Mouse (Mus musculus): Measurements from ENCODE around the gene Phf21a. TPM values are rescaled to one million over a fixed set of nuclear protein-coding genes. Genes with fewer than 3 reads are reported as not detected.

Phf21a gene
- polyA plus RNA-seq, 1 experiment = 104 TPM

GRCm38 (mm10) chr2:92364086-92364485 is 271.2 kb downstream of the Phf21a start:
- no peak for DNase-seq (ENCODE audit: low read depth)
- no peak for TF ChIP-seq CTCF (IDR thresholded peaks at IDR 0.05; ENCODE audit: borderline replicate concordance, extremely low read depth, insufficient read depth, insufficient read length)
- no peak for TF ChIP-seq POLR2A (IDR thresholded peaks at IDR 0.05; ENCODE audit: borderline replicate concordance, extremely low read depth, insufficient read depth, insufficient read length, poor library complexity, severe bottlenecking)

DNA sequence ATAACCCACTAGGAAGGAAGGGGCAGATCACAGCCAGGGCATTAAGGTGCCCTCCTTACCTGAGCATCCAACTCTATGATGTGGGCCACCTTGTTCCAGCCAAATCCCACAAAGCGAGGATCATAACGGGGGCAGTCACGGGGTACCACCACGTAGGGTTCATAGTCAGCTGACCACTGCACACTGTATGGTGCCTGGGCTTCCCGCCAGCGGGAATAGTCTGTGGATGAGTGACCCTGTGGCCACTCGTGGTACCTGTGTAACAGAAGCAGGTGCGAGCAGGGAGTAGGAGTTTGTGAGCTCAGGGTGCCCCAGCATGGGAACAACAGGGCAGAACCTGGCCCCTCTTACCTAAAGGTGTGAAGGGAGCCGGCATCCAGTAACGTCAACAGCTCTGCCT is 272.7 kb downstream of the Phf21a start:
- no peak for DNase-seq (ENCODE audit: low read depth)
- TF ChIP-seq CTCF (IDR thresholded peaks at IDR 0.05; ENCODE audit: borderline replicate concordance, extremely low read depth, insufficient read depth, insufficient read length) = no peak

DNA sequence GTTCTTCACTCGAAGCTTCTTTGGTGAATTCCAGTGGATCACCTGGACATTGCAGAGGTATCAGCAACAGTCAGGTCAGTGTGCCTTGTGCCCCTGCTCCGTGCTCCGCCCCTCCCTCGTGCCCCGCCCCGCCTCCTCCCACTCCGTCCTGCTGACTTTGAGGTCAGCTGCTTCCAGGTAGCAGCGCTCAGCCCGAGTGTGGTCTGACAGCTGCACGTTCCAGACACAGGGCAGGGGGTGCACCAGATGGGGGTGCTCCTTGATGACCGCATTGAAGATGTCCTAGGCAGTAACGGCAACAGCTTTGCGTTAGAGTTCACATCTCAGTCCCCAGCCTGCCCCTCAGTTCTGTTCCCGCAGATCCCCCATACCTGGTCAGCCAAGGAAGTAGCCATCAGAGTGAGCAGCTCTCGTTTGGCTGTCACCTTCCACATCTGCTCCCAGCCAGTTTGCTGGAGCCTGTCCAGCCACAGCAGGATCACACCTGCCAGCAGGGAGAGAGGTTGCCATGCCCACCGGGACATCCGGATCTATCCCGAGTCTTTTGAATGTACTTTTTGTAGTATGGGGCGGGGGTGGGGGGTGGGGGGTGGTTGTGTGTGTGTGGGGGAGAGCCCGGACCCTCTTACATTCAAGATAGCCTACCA is 274.6 kb downstream of the Phf21a start:
- TF ChIP-seq POLR2A (IDR thresholded peaks at IDR 0.05; ENCODE audit: borderline replicate concordance, extremely low read depth, insufficient read depth, insufficient read length, poor library complexity, severe bottlenecking) (no peak), CTCF (IDR thresholded peaks at IDR 0.05; ENCODE audit: borderline replicate concordance, extremely low read depth, insufficient read depth, insufficient read length) (no peak)
- DNase-seq (ENCODE audit: low read depth) = no peak

- DNase-seq (ENCODE audit: low read depth) = peak; percentile 19
- TF ChIP-seq POLR2A (IDR thresholded peaks at IDR 0.05; ENCODE audit: borderline replicate concordance, extremely low read depth, insufficient read depth, insufficient read length, poor library complexity, severe bottlenecking) (no peak), CTCF (IDR thresholded peaks at IDR 0.05; ENCODE audit: borderline replicate concordance, extremely low read depth, insufficient read depth, insufficient read length) (no peak)
These were observed 277.5 kb downstream of the Phf21a start for GRCm38 (mm10) chr2:92370375-92370774.

DNA sequence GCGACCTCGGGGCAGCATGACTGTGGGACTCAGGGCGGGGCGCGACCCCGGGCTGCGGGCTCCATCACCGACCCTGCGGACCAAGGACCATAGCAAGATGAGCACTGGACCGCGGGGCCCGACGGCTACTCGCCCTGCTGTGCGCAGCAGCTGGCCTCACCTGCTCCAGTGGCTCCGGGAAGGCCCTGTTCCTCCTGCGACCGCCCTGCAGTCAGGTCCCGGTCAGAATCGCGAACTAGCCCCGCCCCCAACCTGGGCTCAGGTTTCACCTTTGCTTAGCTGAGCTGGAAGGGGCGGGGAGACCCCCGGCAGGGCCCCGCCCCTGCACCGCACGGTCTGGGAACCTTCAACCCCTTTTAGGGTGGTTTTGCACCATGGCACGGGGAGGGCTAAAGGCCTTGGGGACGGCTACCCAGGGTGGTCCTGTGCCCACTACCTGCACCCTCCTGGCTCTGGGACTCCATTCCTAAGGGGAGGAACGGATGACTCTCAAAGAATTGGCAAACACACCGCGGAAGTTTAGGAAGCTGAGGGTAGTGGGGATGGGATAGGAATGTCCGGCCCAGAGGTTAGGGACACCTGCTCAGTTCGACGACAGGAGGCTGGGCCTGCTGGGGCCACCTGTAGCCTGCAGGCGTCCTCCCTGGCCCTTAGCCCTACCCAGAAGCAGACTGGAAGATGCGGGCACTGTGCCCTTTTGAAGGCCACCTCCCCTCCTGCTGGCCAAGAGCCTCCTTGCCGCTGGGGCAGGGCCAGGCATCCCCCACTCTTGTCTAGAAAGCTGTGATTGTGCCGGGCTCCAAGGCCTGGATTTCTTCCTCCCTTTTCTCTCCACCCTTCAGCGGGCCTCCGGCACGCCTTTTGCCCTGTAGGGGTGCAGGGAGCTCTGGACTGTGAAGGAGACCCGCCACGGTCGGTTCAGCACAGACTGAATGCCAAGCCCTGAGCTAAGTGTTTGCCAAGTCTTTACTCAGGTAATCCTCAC is 278.2 kb downstream of the Phf21a start:
- peak; percentile 57 for DNase-seq (ENCODE audit: low read depth)
- TF ChIP-seq CTCF (IDR thresholded peaks at IDR 0.05; ENCODE audit: borderline replicate concordance, extremely low read depth, insufficient read depth, insufficient read length) = no peak
- no peak for TF ChIP-seq POLR2A (IDR thresholded peaks at IDR 0.05; ENCODE audit: borderline replicate concordance, extremely low read depth, insufficient read depth, insufficient read length, poor library complexity, severe bottlenecking)

GRCm38 (mm10) chr2:92371971-92372690 is 279.2 kb downstream of the Phf21a start:
- TF ChIP-seq CTCF (IDR thresholded peaks at IDR 0.05; ENCODE audit: borderline replicate concordance, extremely low read depth, insufficient read depth, insufficient read length) = no peak
- no peak for TF ChIP-seq POLR2A (IDR thresholded peaks at IDR 0.05; ENCODE audit: borderline replicate concordance, extremely low read depth, insufficient read depth, insufficient read length, poor library complexity, severe bottlenecking)
- peak; percentile 72 for DNase-seq (ENCODE audit: low read depth)

DNA sequence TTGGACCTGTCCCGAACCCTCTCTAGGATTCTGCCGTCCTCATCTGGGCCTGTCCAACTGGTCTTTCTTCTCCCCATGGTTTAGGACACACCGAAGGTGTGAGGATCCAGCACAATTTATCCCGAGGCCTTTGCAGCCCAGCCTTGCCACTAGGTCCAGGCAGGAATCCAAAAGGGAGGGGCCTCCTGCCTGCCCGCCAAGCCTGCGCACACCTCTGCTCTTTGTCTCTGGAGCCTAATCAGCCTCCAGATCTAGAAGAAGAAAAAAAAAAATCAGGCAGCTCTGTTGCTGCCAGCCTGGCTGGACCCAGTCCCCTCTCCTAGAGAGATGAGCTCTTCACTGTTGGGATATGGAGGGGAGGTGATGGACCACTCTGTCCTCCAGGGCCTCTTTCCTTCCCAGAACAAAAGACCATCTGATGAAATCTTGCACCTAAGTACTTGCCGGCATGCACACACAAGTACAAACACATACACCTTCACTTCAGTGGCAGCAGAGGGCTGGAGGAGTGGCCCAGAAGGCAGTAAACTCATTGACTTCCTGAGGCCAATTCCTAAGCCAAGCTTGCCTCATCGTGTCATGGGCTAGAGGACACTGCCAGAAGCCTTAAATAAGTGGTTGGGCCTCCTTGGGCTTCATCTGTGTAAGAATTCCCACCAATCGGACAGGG is 280.0 kb downstream of the Phf21a start:
- no peak for TF ChIP-seq POLR2A (IDR thresholded peaks at IDR 0.05; ENCODE audit: borderline replicate concordance, extremely low read depth, insufficient read depth, insufficient read length, poor library complexity, severe bottlenecking)
- no peak for TF ChIP-seq CTCF (IDR thresholded peaks at IDR 0.05; ENCODE audit: borderline replicate concordance, extremely low read depth, insufficient read depth, insufficient read length)
- peak; percentile 74 for DNase-seq (ENCODE audit: low read depth)

DNA sequence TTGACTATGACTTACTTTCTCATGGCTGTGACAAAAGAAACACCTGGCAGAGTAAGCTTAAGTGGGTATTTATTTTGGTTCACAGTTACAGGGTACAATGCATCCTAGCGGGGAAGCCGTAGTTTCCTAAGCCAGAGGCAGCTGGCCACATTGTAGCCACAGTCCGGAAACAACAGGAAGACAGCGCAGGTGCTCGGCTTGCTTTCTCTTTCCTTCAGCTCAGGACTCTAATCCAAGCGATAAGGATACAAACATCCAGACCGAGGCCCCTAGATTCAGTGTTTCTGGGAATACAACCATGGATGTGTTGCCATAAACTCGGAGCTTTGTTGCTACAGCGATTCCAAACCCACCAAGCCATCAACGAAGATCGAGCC is 280.5 kb downstream of the Phf21a start:
- DNase-seq (ENCODE audit: low read depth) = no peak
- no peak for TF ChIP-seq POLR2A (IDR thresholded peaks at IDR 0.05; ENCODE audit: borderline replicate concordance, extremely low read depth, insufficient read depth, insufficient read length, poor library complexity, severe bottlenecking)
- TF ChIP-seq CTCF (IDR thresholded peaks at IDR 0.05; ENCODE audit: borderline replicate concordance, extremely low read depth, insufficient read depth, insufficient read length) = no peak

- TF ChIP-seq POLR2A (IDR thresholded peaks at IDR 0.05; ENCODE audit: borderline replicate concordance, extremely low read depth, insufficient read depth, insufficient read length, poor library complexity, severe bottlenecking) = no peak
- no peak for TF ChIP-seq CTCF (IDR thresholded peaks at IDR 0.05; ENCODE audit: borderline replicate concordance, extremely low read depth, insufficient read depth, insufficient read length)
- peak; percentile 83 for DNase-seq (ENCODE audit: low read depth)
These were observed 281.6 kb downstream of the Phf21a start, which contains the start of the genes Pex16 and Large2 for GRCm38 (mm10) chr2:92374514-92374913. Gene Pex16, plus strand, starts transcription at chr2:92374676. Gene Large2, minus strand, starts transcription at chr2:92374869.

DNA sequence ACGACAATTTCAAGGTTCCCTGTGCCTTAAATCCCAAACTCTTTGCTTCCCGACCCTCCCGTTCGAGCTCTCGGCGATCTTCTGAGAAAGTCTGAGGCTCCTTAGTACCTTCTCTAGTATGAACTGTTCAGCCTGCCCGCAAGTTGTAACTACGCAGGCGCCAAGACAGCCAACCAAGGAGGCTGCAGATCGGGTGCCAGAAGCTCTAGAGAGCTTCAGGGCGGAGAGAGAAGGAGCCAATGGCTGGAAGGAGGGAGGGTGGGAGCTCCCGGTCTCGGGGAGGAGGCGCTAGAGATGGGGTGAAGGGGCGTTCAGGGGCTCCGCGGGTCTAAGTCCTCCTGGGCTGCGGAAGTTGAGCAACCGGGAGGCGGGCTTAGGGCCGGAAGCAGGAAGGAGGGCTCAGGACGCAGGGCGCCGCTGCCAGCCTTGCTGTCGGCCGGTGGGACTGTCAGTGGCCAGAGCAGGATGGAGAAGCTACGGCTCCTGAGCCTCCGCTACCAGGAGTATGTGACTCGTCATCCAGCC is 282.2 kb downstream of the Phf21a start:
- peak; percentile 99 for DNase-seq (ENCODE audit: low read depth)
- TF ChIP-seq CTCF (IDR thresholded peaks at IDR 0.05; ENCODE audit: borderline replicate concordance, extremely low read depth, insufficient read depth, insufficient read length) (no peak), POLR2A (IDR thresholded peaks at IDR 0.05; ENCODE audit: borderline replicate concordance, extremely low read depth, insufficient read depth, insufficient read length, poor library complexity, severe bottlenecking) (peak; percentile 60; the same call in 1 of the 2 replicates)
